Mouse (Mus musculus): Measurements from ENCODE around the gene Grin2a.

DNA sequence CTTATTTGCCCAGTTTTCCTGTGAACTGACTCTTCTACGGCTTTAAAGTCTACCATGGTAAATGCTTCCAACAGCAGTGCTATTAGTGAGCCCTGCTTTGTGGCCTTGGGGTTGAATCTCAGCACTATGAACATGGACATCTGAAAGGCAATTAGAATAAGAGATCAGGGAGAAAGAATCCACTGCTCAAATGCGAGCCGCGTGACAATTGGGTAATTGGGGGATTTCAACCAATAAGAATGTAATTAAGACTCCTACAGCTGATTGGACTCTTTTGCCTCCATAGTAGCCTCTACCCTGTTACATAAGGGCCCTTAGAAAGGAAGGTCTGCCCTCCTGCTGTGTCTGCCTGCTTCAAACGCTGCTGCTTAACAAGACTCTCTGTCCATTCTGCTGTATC is 315.4 kb downstream of the Grin2a start:
- TF ChIP-seq CHD1 (IDR thresholded peaks at IDR 0.05; ENCODE audit: low read depth, low read length) (no peak), MYC (IDR thresholded peaks at IDR 0.05; ENCODE audit: low read depth, low read length) (no peak), POLR2A (IDR thresholded peaks at IDR 0.05; ENCODE audit: control insufficient read depth in 1 of 2, insufficient read depth in 1 of 2, low read depth in 1 of 2, low read length in 2 of 2, poor library complexity in 1 of 2) (no peak), MAFK (IDR thresholded peaks at IDR 0.05; ENCODE audit: borderline replicate concordance, low read depth, low read length) (no peak), USF1 (IDR thresholded peaks at IDR 0.05; ENCODE audit: low read depth, low read length) (no peak), NRF1 (IDR thresholded peaks at IDR 0.05; ENCODE audit: insufficient read depth, low read depth, low read length, poor library complexity, severe bottlenecking) (no peak), CTCF (IDR thresholded peaks at IDR 0.05 in 2 of 3, conservative IDR thresholded peaks at IDR 0.05 in 1 of 3; ENCODE audit: control insufficient read depth in 1 of 3, insufficient read depth in 1 of 3, low read depth in 2 of 3, low read length in 3 of 3, poor library complexity in 1 of 3, severe bottlenecking in 1 of 3) (no peak), USF2 (IDR thresholded peaks at IDR 0.05; ENCODE audit: borderline replicate concordance in 1 of 2, insufficient read depth in 1 of 2, low read depth in 1 of 2, low read length in 2 of 2) (no peak), EP300 (IDR thresholded peaks at IDR 0.05; ENCODE audit: low read depth in 1 of 2, low read length in 2 of 2) (no peak)

All from MEL (cell line).